Mouse (Mus musculus): ENCODE results near the gene Slc22a5.

- no peak for TF ChIP-seq CTCF (IDR thresholded peaks at IDR 0.05)
- no peak for TF ChIP-seq POLR2A (IDR thresholded peaks at IDR 0.05; ENCODE audit: insufficient read depth, low read depth, low read length)
- TF ChIP-seq EP300 (IDR thresholded peaks at IDR 0.05; ENCODE audit: insufficient read depth, low read depth, low read length): no peak
Measured at GRCm38 (mm10) chr11:53890906-53891504, 455 bp downstream of the Slc22a5 start.
